Mouse (Mus musculus) cerebellum, postnatal 10 days (tissue): Measurements from ENCODE around the gene Wscd1.

Experiments used
- DNase-seq, 2 experiments: peaks; one replicate each; pipeline ENCODE4 v3.0.0; 2021; ENCODE audit warnings: mixed read lengths in 2 of 2

Gene Wscd1

DNA sequence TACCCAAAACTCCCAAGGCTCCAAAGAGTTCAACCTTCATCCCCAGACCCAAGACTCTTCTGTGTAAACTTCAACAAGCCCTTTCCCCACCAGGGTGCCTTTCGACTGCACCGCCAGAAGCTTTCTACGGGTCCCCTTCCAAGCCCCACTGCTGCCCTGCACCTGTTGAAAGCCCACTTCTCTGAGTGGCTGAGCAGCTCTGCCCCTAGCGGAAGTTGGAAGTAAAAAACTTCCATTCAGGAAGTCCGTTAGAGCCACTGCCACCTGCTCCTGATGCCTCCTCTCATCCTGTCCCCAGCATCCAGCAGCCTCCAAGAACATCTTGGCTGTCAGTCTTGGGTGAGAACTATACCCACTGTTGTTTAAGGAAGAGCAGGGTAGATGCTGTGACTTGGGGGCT lies at the start of gene Wscd1:
Gene Wscd1, plus strand, starts transcription at position 250 of the 400 bp plus-strand sequence.
- DNase-seq, result peak; percentile 78 to 83

DNA sequence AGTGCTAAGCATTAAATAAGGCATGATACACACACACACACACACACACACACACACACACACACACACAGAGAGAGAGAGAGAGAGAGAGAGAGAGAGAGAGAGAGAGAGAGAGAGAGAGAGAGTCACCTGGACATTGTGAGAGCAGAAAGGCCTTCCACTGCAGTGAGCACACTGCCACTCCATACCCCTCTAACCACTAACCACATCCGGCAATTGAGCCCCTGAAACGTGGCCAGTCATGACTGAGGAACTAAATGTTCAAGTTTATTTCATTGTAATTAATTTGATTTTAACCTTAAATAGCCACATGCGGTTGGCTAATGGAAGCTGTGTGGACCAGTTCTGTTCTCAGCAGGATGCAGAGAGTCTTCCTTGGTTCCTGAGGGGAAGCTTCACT lies 21.7 kb upstream of the Wscd1 start:
- no peak for DNase-seq

GRCm38 (mm10) chr11:71729287-71729686 lies 20.4 kb upstream of the Wscd1 start:
- DNase-seq, result no peak

DNA sequence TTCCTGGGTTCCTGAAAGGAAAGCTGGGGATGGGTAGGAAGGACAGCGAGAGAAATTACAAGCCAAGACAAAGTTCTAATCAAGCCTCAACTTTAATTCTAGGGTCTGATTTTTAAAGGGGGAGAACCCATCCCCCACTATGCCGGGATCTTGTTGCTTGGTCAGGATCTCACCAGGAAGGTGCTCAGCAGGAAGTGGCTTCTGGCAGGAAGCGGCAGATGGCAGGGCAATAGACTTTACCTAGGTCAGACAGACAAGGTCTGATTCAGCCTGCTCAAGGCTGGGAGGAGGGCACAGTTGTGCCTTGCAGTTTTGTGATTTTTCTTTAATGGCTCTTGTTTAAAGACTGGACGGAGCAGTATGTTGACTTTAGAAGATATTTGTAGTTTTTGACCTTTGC lies 15.9 kb upstream of the Wscd1 start:
- DNase-seq, result no peak

DNA sequence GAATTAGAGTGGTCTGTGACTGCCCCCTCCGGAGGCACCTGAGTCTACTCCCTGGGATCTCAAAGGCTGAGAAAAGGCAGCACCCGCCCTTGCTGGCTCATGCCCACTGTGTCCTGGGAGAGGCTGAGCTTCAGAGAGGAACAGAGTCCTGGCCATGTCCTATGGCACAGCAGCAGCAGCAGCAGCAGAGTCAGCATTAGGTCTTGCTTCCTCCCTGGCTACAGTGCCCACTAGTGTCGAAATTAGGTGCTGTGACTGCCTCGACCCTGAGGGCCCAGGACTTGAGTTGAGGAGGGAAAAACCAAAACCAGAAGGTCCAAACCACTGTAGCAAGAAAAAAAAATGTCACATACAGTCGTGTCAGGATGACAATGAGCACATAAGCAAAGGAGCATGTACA lies 12.6 kb upstream of the Wscd1 start:
- peak in 1 of 2 experiments; percentile 38 for DNase-seq

DNA sequence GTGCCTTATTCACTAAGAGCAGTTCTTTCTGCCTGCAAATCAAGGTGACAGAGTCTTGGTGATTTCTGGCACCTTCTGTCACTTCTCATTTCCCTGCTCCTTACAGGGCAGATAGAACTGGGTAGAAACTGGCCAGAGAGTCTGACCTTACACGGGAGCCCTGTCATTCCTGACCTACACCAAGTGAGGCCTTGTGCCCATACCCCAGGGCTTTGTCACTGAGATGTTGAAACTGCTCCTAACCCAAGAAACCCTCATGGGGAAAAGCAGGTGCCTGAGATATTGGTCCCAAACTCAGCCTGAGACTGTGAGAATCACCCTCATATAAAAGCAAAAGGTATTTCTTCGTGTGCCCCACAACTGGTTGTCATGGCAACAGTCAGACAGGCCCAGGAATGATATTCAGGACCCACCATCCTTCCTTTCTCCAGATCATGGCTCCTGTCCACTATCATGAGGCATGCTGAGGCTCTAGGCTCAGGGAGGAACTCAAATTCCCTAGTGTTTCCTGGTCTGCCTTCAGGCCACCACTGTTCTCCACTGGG lies 11.1 kb upstream of the Wscd1 start:
- no peak for DNase-seq

DNA sequence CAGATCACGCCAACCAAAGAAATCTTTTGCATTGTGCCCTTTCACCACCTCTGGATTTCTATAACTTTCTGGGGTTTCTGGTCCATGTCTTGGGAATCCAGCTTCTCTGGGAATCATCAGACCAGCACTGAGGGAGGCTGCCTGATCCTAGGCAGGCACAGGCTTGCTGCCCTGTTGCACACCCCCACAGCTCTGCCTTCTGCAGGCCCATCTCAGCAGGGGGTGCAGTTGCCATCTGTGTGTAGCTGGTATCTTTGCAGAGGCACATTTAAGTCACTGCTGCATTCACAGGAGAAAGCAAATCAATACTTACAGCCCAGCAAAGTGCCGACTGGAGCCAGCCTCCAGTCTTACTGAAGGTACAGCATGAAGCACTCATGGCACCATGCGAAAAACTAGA lies 3.8 kb upstream of the Wscd1 start:
- DNase-seq, result peak; percentile 71 to 82

- no peak for DNase-seq
These were observed 2.0 kb upstream of the Wscd1 start for GRCm38 (mm10) chr11:71747719-71748118.

DNA sequence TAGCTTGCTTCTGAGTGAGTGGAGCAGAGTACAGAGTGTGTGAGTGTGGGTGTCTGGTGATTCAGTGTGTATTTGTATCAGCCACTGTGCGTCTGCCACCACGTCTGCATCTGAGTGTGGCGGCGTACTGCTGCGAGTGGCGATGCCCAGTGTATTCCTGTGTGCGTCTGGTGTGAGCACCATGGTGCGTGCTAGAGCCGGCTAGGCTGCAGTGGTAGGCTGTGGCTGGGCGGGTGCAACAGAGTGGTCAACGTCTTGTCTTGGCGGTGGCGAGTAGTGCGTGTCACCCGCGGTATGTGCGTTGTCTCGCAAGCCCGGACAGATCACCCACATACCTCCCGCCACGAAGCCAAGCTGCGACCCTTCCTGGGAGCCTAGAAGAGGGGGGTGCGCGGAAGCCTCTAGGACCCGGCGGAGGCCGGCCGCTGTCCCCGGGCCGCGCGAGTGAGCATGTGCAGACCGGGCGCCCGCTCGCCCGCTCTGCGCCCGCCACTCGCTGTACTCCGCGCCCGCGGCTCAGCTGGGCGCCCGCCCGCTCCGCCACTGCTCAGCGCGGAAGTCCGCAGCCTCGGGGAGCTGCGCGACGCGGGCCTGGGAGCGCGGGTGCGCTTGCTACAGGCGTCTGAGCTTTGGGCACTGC lies 934 bp downstream of the Wscd1 start:
- DNase-seq, result peak; percentile 83

GRCm38 (mm10) chr11:71751174-71751611 lies 1.5 kb downstream of the Wscd1 start:
- DNase-seq, result peak; percentile 52 to 65

DNA sequence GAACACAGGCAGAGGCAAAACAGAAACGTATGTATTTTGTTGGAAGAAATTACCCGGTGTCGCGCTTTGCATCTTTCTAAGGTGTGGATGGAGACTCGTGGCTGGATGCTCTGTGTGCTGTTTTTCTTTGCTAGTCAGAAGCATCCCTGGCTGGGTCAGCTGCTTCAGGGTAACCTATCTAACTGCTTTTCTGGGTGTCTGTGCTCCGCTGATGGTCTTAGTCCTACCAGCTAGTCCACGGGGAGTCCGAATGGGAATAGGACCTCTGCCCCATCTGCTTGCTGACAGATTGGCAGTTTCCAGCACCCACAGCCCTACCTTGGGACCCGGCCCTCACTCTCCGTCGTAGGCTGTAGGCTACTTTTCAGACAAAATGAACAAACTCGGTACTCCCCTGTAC lies 2.0 kb downstream of the Wscd1 start:
- peak in 1 of 2 experiments; percentile 42 for DNase-seq

- DNase-seq, result peak; percentile 62 to 76
These were observed 2.9 kb downstream of the Wscd1 start for GRCm38 (mm10) chr11:71752626-71753025.

DNA sequence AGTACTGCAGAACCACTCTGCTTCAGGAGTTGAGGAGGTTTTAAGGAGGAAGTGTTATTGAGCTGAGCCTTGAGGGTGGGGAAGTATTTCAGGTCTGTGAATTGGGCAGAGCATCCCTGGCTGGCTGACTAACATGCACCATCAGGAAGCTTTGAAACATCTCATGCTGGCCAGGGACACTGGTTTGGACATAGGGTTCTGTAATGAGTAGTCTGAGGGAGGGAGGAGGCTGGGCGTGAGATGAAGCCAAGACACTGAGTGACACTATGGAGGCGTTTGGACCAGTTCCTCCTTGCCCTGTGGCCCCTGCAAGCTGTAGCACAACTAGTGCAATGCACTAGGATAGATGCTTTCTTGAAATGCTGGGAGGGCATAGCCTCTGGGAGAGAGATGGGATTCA lies 5.4 kb downstream of the Wscd1 start:
- no peak for DNase-seq

GRCm38 (mm10) chr11:71756325-71756724 lies 6.6 kb downstream of the Wscd1 start:
- no peak for DNase-seq

GRCm38 (mm10) chr11:71758211-71759110 lies 8.7 kb downstream of the Wscd1 start:
- peak; percentile 74 to 81 for DNase-seq

DNA sequence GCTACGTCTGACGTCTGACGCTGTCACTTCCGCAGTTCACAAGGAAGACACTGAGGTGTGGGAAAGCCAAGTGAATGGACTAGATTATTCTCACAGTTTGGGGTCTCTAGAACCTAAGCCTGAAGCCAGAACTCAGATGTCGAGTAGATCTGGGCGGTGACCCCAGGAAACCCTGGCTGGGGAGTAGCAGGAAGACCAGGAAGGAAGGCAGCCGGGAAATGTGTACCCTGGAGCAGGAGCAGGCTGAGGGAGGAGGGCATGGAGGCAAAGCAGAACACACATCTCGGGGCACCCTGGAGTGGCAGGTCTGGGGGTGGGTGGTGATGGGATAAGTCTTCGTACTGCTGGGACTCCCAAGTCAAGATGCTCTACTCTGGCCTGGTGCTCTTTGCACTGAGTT lies 11.3 kb downstream of the Wscd1 start:
- DNase-seq, result no peak

DNA sequence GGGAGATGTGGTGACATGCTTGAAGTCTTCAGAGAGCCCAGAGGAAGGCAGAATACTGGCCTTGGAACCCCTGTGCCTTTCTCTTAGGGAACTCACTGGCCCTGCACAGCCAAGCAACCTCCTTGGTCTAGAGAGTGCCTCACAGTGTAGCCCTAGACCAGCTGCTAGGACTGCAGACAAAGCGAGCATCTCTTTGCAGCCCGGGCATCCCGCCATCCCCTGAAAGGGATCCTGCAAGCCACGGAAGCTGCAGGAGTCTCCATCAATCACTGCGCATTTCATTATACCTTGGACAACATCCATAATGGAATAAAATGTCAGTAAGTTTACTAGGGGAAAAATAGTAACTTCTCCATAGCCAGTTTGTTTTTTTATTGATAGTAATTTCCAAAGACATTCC lies 13.4 kb downstream of the Wscd1 start:
- DNase-seq, result peak; percentile 85 to 92

DNA sequence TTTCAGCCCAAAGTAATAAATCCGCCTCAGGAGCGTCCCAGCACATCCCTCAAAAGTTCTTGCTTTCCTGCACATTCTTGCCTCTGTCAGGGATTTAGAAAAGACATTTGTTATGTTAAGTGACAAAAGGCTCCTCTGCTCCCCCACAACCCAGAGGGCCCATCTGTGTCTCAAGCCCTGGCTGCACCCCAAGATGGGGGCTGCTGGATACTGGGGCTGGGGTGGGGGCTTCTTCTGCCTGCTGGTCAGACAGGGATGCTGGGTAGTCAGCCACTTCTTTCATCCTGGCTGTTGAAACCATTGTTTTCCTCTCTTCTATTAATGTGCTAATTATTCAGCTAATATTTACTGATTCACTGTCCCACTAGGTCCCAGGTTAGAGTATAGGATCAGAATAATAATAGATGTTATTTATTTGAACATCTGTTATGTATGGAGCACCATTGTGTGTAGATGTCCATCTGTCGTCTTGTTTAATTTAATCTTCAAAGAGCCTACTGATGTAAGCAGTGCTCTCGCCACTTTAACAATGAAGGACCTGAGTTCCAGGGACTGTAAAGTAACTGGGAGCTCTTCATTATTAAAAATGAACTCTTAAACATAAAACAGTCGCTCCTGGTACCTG lies 14.0 kb downstream of the Wscd1 start:
- peak; percentile 68 to 81 for DNase-seq

GRCm38 (mm10) chr11:71764743-71765142 lies 15.0 kb downstream of the Wscd1 start:
- DNase-seq, result no peak

DNA sequence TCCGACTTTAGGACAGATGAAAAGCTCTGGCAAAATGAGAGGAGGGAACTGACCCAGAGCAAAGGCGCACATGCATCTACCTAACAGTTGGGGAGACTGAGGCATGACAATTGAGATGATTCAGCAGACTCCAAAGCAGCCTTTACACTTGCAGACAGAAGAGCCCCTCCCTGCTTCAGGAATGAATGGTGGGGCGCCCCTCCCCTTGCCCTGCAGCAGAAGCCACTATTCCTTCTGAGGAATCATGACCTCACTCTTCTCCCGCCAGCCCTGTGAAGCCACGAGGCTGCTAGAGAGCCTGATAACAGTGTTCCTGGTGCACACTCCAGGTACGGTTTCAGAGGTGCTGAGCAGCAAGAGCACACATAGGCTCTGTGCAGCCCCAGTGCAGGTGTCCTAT lies 15.6 kb downstream of the Wscd1 start:
- no peak for DNase-seq

DNA sequence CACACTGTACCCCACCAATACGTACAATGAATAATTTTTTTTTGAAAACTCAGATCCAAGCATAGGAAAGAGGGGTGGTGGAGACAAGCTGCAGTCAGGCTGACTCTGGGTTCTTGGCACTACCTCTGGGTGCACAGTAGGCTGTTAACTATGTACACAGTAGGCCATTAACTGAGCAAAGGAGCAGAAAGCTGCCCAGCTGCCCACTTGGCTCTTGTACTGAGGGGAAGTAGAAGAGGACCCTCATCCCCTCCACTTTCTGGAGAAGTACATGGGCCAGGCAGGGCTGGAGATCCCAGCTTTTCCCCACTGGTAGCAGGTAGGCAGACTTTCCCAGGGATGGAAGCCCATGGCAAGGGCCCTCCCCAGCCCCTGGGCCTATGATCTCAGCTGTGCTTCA lies 16.7 kb downstream of the Wscd1 start:
- DNase-seq, result peak; percentile 52 to 75

GRCm38 (mm10) chr11:71767726-71768125 lies 18.0 kb downstream of the Wscd1 start:
- peak; percentile 69 to 80 for DNase-seq

DNA sequence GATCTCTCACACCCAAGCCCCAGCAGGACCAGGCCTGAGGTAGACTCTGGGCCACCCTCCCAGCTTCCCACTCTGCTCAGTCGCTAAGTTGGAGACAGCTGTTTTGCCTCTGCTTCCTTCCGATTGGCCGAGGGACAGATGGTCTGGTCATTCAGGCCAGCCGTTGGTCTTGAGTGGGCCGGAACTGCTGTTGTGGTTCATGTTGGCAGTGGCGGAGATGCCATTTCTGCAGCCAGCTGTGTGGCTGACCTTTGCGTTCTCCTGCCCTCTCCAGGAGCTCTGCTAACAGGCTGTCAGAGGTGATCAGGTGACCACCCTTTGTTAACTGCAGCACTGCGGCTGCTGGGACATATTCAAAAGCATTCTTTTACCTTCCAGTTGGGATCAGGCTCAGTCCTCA lies 20.0 kb downstream of the Wscd1 start:
- DNase-seq, result no peak
